ENCODE assay signal across 20 mouse cellular contexts in the genomic region with DNA sequence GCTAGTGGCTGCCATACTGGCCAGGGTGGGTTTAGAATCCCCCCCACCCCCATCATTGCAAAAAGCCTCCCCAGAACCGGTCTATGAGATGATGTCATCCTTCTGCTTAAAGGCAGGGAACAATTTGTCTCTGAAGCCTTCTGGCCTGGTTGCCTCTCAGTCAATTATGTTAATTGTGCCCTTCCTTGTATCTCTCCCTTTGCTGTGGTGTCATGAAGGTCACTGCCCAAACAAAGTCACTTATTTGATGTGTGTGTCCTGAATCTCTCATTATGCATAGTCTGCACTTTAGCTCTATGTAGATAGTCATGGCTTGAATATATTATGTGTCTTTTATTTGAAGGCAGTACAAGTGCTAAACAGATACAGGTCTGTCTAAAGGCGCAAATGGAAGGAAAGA.
DNase-seq lines count a peak whose midpoint lies in the region; ATAC-seq and TF ChIP-seq lines count a peak whose summit lies in the region.
"Had no signal": no experiment of that assay in that cellular context is flagged by ENCODE, and none has a peak within 500 bp of the region (broad histone marks: within the 10 kb centered on the region; RNA-seq: fewer than 3 reads in every experiment).

No protein-coding gene starts in this region.

- no peak overlapping the region for H3K9ac ChIP-seq in hindbrain, embryonic 13.5 days
- H3K9ac ChIP-seq in midbrain, embryonic 11.5 days (ENCODE audit: low read length), result no peak overlapping the region
- no peak overlapping the region for H3K9ac ChIP-seq in midbrain, postnatal 0 days (replicated peaks; ENCODE audit: low read length, poor library complexity, severe bottlenecking)
- H3K9ac ChIP-seq: embryonic facial prominence, embryonic 13.5 days; forebrain, embryonic 15.5 days; heart, embryonic 12.5 days; hindbrain, embryonic 15.5 days had no signal

- peak; percentile 51 for DNase-seq in hindbrain, embryonic 10.5 days (ENCODE audit: low spot score)
- peak; percentile 84 for DNase-seq in midbrain, embryonic 11.5 days (ENCODE audit: low spot score, missing footprints)
- no peak for DNase-seq in midbrain, postnatal 0 days (ENCODE audit: low spot score)
- DNase-seq in mesoderm, embryonic 11.5 days (ENCODE audit: low read depth, low spot score), result peak; percentile 44
- DNase-seq in kidney, postnatal 36 days, result no peak
- DNase-seq: adrenal gland, postnatal 14 days; cerebellum, adult 11-12 months; cerebellum, adult 9-10 months; cerebellum, postnatal 25 days; heart, postnatal 36 days; kidney, adult 11 months had no signal

- 23% methylated on average over 2 of the region's 2 CpGs for WGBS in hindbrain, embryonic 10.5 days
- WGBS in hindbrain, embryonic 13.5 days, result 12% methylated on average over 2 of the region's 2 CpGs
- 31% methylated on average over 2 of the region's 2 CpGs for WGBS in midbrain, embryonic 11.5 days
- 44% methylated on average over 2 of the region's 2 CpGs for WGBS in midbrain, postnatal 0 days

- no peaks in the 10 kb centered on the region for H3K9me3 ChIP-seq in hindbrain, embryonic 10.5 days
- H3K9me3 ChIP-seq in hindbrain, embryonic 13.5 days, result no peaks in the 10 kb centered on the region
- no peaks in the 10 kb centered on the region for H3K9me3 ChIP-seq in midbrain, embryonic 11.5 days (ENCODE audit: control insufficient read depth, low read length)
- H3K9me3 ChIP-seq in midbrain, postnatal 0 days (ENCODE audit: low read length), result no peaks in the 10 kb centered on the region
- H3K9me3 ChIP-seq: embryonic facial prominence, embryonic 13.5 days; forebrain, embryonic 15.5 days; heart, embryonic 12.5 days; hindbrain, embryonic 15.5 days had no signal

- no peaks in the 10 kb centered on the region for H3K36me3 ChIP-seq in hindbrain, embryonic 10.5 days
- 0 out of 2 replicates have a peak, but pooled peaks cover 2% of the 10 kb centered on the region for H3K36me3 ChIP-seq in hindbrain, embryonic 13.5 days
- H3K36me3 ChIP-seq in midbrain, embryonic 11.5 days (ENCODE audit: control insufficient read depth, insufficient read depth, low read length), result no peaks in the 10 kb centered on the region
- no peaks in the 10 kb centered on the region for H3K36me3 ChIP-seq in midbrain, postnatal 0 days (ENCODE audit: insufficient read depth, low read length)
- H3K36me3 ChIP-seq: embryonic facial prominence, embryonic 13.5 days; forebrain, embryonic 15.5 days; heart, embryonic 12.5 days; hindbrain, embryonic 15.5 days had no signal

- no peak overlapping the region for H3K4me2 ChIP-seq in hindbrain, embryonic 13.5 days
- no peak overlapping the region for H3K4me2 ChIP-seq in midbrain, embryonic 11.5 days
- no peak overlapping the region for H3K4me2 ChIP-seq in midbrain, postnatal 0 days (ENCODE audit: low read depth, low read length, poor library complexity, severe bottlenecking)
- H3K4me2 ChIP-seq: embryonic facial prominence, embryonic 13.5 days; forebrain, embryonic 15.5 days; heart, embryonic 12.5 days; hindbrain, embryonic 15.5 days had no signal

- no peak overlapping the region for H3K4me3 ChIP-seq in hindbrain, embryonic 10.5 days
- H3K4me3 ChIP-seq in hindbrain, embryonic 13.5 days, result no peak overlapping the region
- no peak overlapping the region for H3K4me3 ChIP-seq in midbrain, embryonic 11.5 days (ENCODE audit: low read depth, low read length)
- H3K4me3 ChIP-seq in midbrain, postnatal 0 days (ENCODE audit: low read depth, low read length), result no peak overlapping the region
- H3K4me3 ChIP-seq: embryonic facial prominence, embryonic 13.5 days; forebrain, embryonic 15.5 days; heart, embryonic 12.5 days; hindbrain, embryonic 15.5 days had no signal

- no peak for TF ChIP-seq CTCF in midbrain, postnatal 0 days (IDR thresholded peaks at IDR 0.05)

- peaks cover 13% of the 10 kb centered on the region for H3K27me3 ChIP-seq in hindbrain, embryonic 10.5 days (ENCODE audit: insufficient read depth, poor library complexity, severe bottlenecking)
- H3K27me3 ChIP-seq in hindbrain, embryonic 13.5 days, result no peaks in the 10 kb centered on the region
- H3K27me3 ChIP-seq in midbrain, embryonic 11.5 days (ENCODE audit: control insufficient read depth, insufficient read depth, low read length), result no peaks in the 10 kb centered on the region
- no peaks in the 10 kb centered on the region for H3K27me3 ChIP-seq in midbrain, postnatal 0 days (ENCODE audit: insufficient read depth, low read length)
- H3K27me3 ChIP-seq: CH12.LX; embryonic facial prominence, embryonic 13.5 days; forebrain, embryonic 15.5 days; heart, embryonic 12.5 days; hindbrain, embryonic 15.5 days had no signal

- H3K27ac ChIP-seq in hindbrain, embryonic 10.5 days, result peak overlapping the region; percentile 71
- no peak overlapping the region for H3K27ac ChIP-seq in hindbrain, embryonic 13.5 days
- H3K27ac ChIP-seq in midbrain, embryonic 11.5 days (ENCODE audit: low read depth, low read length), result no peak overlapping the region
- no peak overlapping the region for H3K27ac ChIP-seq in midbrain, postnatal 0 days (ENCODE audit: low read depth, low read length)
- H3K27ac ChIP-seq: embryonic facial prominence, embryonic 13.5 days; forebrain, embryonic 15.5 days had no signal

- peaks cover 62% of the 10 kb centered on the region for H3K4me1 ChIP-seq in hindbrain, embryonic 10.5 days (replicated peaks)
- peaks cover 34% of the 10 kb centered on the region for H3K4me1 ChIP-seq in hindbrain, embryonic 13.5 days (replicated peaks)
- peaks cover 20% of the 10 kb centered on the region for H3K4me1 ChIP-seq in midbrain, embryonic 11.5 days (ENCODE audit: control insufficient read depth, insufficient read depth, low read length)
- H3K4me1 ChIP-seq in midbrain, postnatal 0 days (ENCODE audit: insufficient read depth, low read length), result no peaks in the 10 kb centered on the region; the same call in 1 of the 2 replicates
- H3K4me1 ChIP-seq: heart, embryonic 12.5 days had no signal

- no peak for ATAC-seq in hindbrain, embryonic 13.5 days (ENCODE audit: low FRiP score)
- peak; percentile 56 for ATAC-seq in midbrain, embryonic 11.5 days (ENCODE audit: low FRiP score)
- ATAC-seq in midbrain, postnatal 0 days (ENCODE audit: low FRiP score), result no peak
- ATAC-seq in granulocyte monocyte progenitor cell, adult 5-6 weeks (replicated peaks; ENCODE audit: poor library complexity, severe bottlenecking), result no peak
- ATAC-seq: activated CD4-positive, CD25-positive, alpha-beta regulatory T cell, adult 4 months; forebrain, embryonic 15.5 days; Patski had no signal

Comparison
In these comparisons a context has a peak if more than half of its experiments do, and no peak if none do; other contexts are left out.
1. DNase-seq: peak in hindbrain, embryonic 10.5 days (single experiment), midbrain, embryonic 11.5 days (single experiment) and mesoderm, embryonic 11.5 days (single experiment); none in midbrain, postnatal 0 days (single experiment) and kidney, postnatal 36 days (0 of 2).